Mouse (Mus musculus) MEL (cell line): ENCODE data around the gene Ripply2. TPM values are rescaled to one million over a fixed set of nuclear protein-coding genes. Genes with fewer than 3 reads are reported as not detected.

Experiments used
- DNase-seq: peaks from one replicate; pipeline ENCODE4 v3.0.0; 2011; ENCODE audit warnings: low read depth, low spot score
- H3K27ac ChIP-seq: 2 replicates; pipeline ENCODE4 v1.5.1; 2012; ENCODE audit warnings: low read depth, mild to moderate bottlenecking, control low read depth, low read length, moderate library complexity; ENCODE audit not compliant: control insufficient read depth
- H3K27me3 ChIP-seq, 2 experiments: fragments of 150-350 bp in 1 of 2; sonication (generic) in 1 of 2; 2 replicates each; pipeline ENCODE4 v1.6.1; 2012; ENCODE audit warnings: low read length in 2 of 2, mild to moderate bottlenecking in 2 of 2, improper control_type of control experiment in 1 of 2, moderate library complexity in 1 of 2; ENCODE audit not compliant: insufficient read depth in 2 of 2, control insufficient read depth in 1 of 2
- H3K36me3 ChIP-seq, 2 experiments: 2 replicates each; pipeline ENCODE4 v1.6.1; 2012 to 2014; ENCODE audit warnings: low read length in 2 of 2, improper control_type of control experiment in 1 of 2, inconsistent platforms in 1 of 2, mild to moderate bottlenecking in 1 of 2; ENCODE audit not compliant: insufficient read depth in 2 of 2, control insufficient read depth in 1 of 2
- H3K4me1 ChIP-seq, 2 experiments: fragments of 150-350 bp in 1 of 2; sonication (generic) in 1 of 2; 2 replicates each; pipeline ENCODE4 v1.6.1; 2012; ENCODE audit warnings: low read length in 2 of 2, improper control_type of control experiment in 1 of 2, mild to moderate bottlenecking in 1 of 2; ENCODE audit not compliant: insufficient read depth in 2 of 2, control insufficient read depth in 1 of 2
- H3K4me3 ChIP-seq, 2 experiments: fragments of 150-350 bp in 1 of 2; sonication (generic) in 1 of 2; 2 replicates each; pipeline ENCODE4 v1.5.1; 2012; ENCODE audit warnings: low read depth in 2 of 2, low read length in 2 of 2, mild to moderate bottlenecking in 2 of 2, moderate library complexity in 2 of 2, control low read depth in 1 of 2, improper control_type of control experiment in 1 of 2; ENCODE audit not compliant: control insufficient read depth in 1 of 2, insufficient read depth in 1 of 2
- H3K79me2 ChIP-seq: 2 replicates; pipeline ENCODE4 v1.6.1; 2012; ENCODE audit warnings: mild to moderate bottlenecking, low read length, moderate library complexity; ENCODE audit not compliant: control insufficient read depth, poor library complexity, insufficient read depth
- H3K9ac ChIP-seq: 2 replicates; pipeline ENCODE4 v1.6.1; 2012; ENCODE audit warnings: low read depth, mild to moderate bottlenecking, control low read depth, low read length, moderate library complexity; ENCODE audit not compliant: control insufficient read depth, poor library complexity, severe bottlenecking
- H3K9me3 ChIP-seq: fragments of 150-350 bp; sonication (generic); replicated peaks from 2 replicates; pipeline ENCODE4 v1.6.1; 2012; ENCODE audit warnings: mild to moderate bottlenecking, low read length, improper control_type of control experiment, moderate library complexity; ENCODE audit not compliant: insufficient read depth
- BHLHE40 ChIP-seq: IDR thresholded peaks from 2 replicates; pipeline ENCODE4 v1.6.1; 2012; ENCODE audit warnings: low read depth, mild to moderate bottlenecking, inconsistent platforms, low read length, improper control_type of control experiment, borderline replicate concordance
- ELF1 ChIP-seq: IDR thresholded peaks from 2 replicates; pipeline ENCODE4 v1.6.1; 2014; ENCODE audit warnings: low read depth, mild to moderate bottlenecking, inconsistent platforms, low read length, improper control_type of control experiment, moderate library complexity
- EP300 ChIP-seq, 2 experiments: IDR thresholded peaks; 2 replicates each; pipeline ENCODE4 v1.6.1; 2011; ENCODE audit warnings: improper control_type of control experiment in 2 of 2, low read length in 2 of 2, low read depth in 1 of 2, mild to moderate bottlenecking in 1 of 2
- ETS1 ChIP-seq: IDR thresholded peaks from 2 replicates; pipeline ENCODE4 v1.6.1; 2012; ENCODE audit warnings: low read depth, mild to moderate bottlenecking, inconsistent platforms, low read length, improper control_type of control experiment, moderate library complexity
- GABPA ChIP-seq: IDR thresholded peaks from 2 replicates; pipeline ENCODE4 v1.6.1; 2012; ENCODE audit warnings: low read depth, mild to moderate bottlenecking, inconsistent platforms, low read length, improper control_type of control experiment, moderate library complexity
- GATA1 ChIP-seq: IDR thresholded peaks from 2 replicates; pipeline ENCODE4 v1.6.1; 2011; ENCODE audit warnings: low read depth, low read length, improper control_type of control experiment
- JUND ChIP-seq: IDR thresholded peaks from 2 replicates; pipeline ENCODE4 v1.6.1; 2011; ENCODE audit warnings: low read depth, mild to moderate bottlenecking, improper control_type of control experiment, low read length
- MAFK ChIP-seq: IDR thresholded peaks from 2 replicates; pipeline ENCODE4 v1.6.1; 2011; ENCODE audit warnings: low read depth, mild to moderate bottlenecking, low read length, improper control_type of control experiment, borderline replicate concordance
- MAX ChIP-seq: IDR thresholded peaks from 2 replicates; pipeline ENCODE4 v1.6.1; 2011; ENCODE audit warnings: low read length, improper control_type of control experiment
- MEF2A ChIP-seq: IDR thresholded peaks from 2 replicates; pipeline ENCODE4 v1.6.1; 2014; ENCODE audit warnings: low read depth, mild to moderate bottlenecking, inconsistent platforms, low read length, improper control_type of control experiment; ENCODE audit not compliant: poor library complexity, insufficient replicate concordance, severe bottlenecking; ENCODE audit errors: extremely low read depth
- MXI1 ChIP-seq: IDR thresholded peaks from 2 replicates; pipeline ENCODE4 v1.6.1; 2011; ENCODE audit warnings: mild to moderate bottlenecking, low read depth, low read length, improper control_type of control experiment
- MYB ChIP-seq: IDR thresholded peaks from 2 replicates; pipeline ENCODE4 v1.6.1; 2011; ENCODE audit warnings: mild to moderate bottlenecking, low read depth, low read length, improper control_type of control experiment
- MYC ChIP-seq: IDR thresholded peaks from 2 replicates; pipeline ENCODE4 v1.6.1; 2011; ENCODE audit warnings: low read depth, mild to moderate bottlenecking, low read length, improper control_type of control experiment, moderate library complexity
- NELFE ChIP-seq: IDR thresholded peaks from 2 replicates; pipeline ENCODE4 v1.6.1; 2011; ENCODE audit warnings: low read depth, low read length, improper control_type of control experiment
- NRF1 ChIP-seq: IDR thresholded peaks from 2 replicates; pipeline ENCODE4 v1.6.1; 2014; ENCODE audit warnings: low read depth, mild to moderate bottlenecking, inconsistent platforms, low read length, improper control_type of control experiment, moderate library complexity; ENCODE audit not compliant: poor library complexity, insufficient read depth, severe bottlenecking
- POLR2A ChIP-seq, 2 experiments: IDR thresholded peaks; 2 replicates each; pipeline ENCODE4 v1.6.1; 2011 to 2012; ENCODE audit warnings: low read length in 2 of 2, mild to moderate bottlenecking in 2 of 2, control low read depth in 1 of 2, improper control_type of control experiment in 1 of 2, low read depth in 1 of 2, moderate library complexity in 1 of 2; ENCODE audit not compliant: control insufficient read depth in 1 of 2, insufficient read depth in 1 of 2, poor library complexity in 1 of 2
- POLR2AphosphoS2 ChIP-seq: IDR thresholded peaks from 2 replicates; pipeline ENCODE4 v1.6.1; 2011; ENCODE audit warnings: low read length, improper control_type of control experiment
- RCOR1 ChIP-seq: IDR thresholded peaks from 2 replicates; pipeline ENCODE4 v1.6.1; 2012; ENCODE audit warnings: low read depth, mild to moderate bottlenecking, inconsistent platforms, low read length, improper control_type of control experiment
- SMC3 ChIP-seq: IDR thresholded peaks from 2 replicates; pipeline ENCODE4 v1.6.1; 2011; ENCODE audit warnings: low read depth, low read length, improper control_type of control experiment
- UBTF ChIP-seq: IDR thresholded peaks from 2 replicates; pipeline ENCODE4 v1.6.1; 2012; ENCODE audit warnings: low read depth, mild to moderate bottlenecking, inconsistent platforms, low read length, improper control_type of control experiment, moderate library complexity, borderline replicate concordance; ENCODE audit not compliant: insufficient read depth
- USF1 ChIP-seq: IDR thresholded peaks from 2 replicates; pipeline ENCODE4 v1.6.1; 2014; ENCODE audit warnings: low read depth, mild to moderate bottlenecking, inconsistent platforms, low read length, improper control_type of control experiment, moderate library complexity
- ZKSCAN1 ChIP-seq: IDR thresholded peaks from 2 replicates; pipeline ENCODE4 v1.6.1; 2012; ENCODE audit warnings: low read depth, mild to moderate bottlenecking, inconsistent platforms, low read length, improper control_type of control experiment, moderate library complexity
- ZMIZ1 ChIP-seq: IDR thresholded peaks from 2 replicates; pipeline ENCODE4 v1.6.1; 2012; ENCODE audit warnings: low read depth, mild to moderate bottlenecking, inconsistent platforms, low read length, improper control_type of control experiment, moderate library complexity
- ZNF384 ChIP-seq: IDR thresholded peaks from 2 replicates; pipeline ENCODE4 v1.6.1; 2012; ENCODE audit warnings: low read depth, mild to moderate bottlenecking, inconsistent platforms, low read length, improper control_type of control experiment
- polyA plus RNA-seq, 2 experiments: library from polyadenylated mRNA; stranded (reverse) in 1 of 2; unstranded in 1 of 2; fragments of >175 nt in 1 of 2; fragments of >200 nt in 1 of 2; gene quantifications; 2 replicates each; pipeline versions ENCODE4 v1.2.1 to v1.2.4; 2012; ENCODE audit warnings: low replicate concordance in 2 of 2, low read depth in 1 of 2; ENCODE audit not compliant: insufficient read length in 2 of 2, insufficient read depth in 1 of 2, missing spikeins in 1 of 2
- total RNA-seq: library from RNA; depleted of rRNA; stranded (reverse); fragments of 300-350 nt; gene quantifications from 2 replicates; pipeline ENCODE4 v1.2.3, GENCODE M21; 2012

Gene Ripply2
- total and polyA plus RNA-seq, 3 experiments, result not detected

DNA sequence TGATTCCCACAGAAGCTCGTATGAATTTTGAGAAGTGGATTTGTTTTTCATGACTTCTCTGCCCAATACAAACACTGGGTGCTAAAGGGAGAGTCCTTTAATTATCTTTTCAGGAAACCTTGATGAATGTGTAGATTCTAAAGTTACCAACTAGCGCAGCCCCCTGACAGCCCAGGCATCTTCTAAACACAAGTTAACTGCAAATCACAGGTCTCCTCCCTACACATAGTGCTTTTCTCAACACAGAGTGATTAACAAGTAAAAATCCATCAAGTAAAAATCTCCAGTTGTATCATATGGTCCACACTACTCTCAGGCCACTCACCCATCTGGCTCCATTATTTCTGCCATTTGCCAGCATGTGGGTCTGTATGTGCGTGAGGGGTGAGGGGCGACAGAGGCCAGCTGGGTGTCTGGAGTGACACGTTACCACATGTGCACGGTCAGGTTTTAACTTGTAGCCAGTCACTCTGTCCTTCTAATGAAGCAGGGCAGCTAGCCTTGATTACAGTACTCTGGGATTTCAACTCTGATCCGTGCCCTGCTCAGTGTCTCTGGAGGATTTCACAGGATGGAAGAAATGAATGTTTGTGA lies 28.5 kb upstream of the Ripply2 start:
- Histone ChIP-seq H3K36me3 (peaks cover 0 to 21% of the 10 kb centered on the region in 2 experiments; a peak in 2 of 4 replicates), H3K9ac (no peak overlapping the region), H3K4me1 (peaks cover 9 to 15% of the 10 kb centered on the region in 2 experiments), H3K4me3 (no peak overlapping the region), H3K79me2 (no peaks in the 10 kb centered on the region), H3K9me3 (no peaks in the 10 kb centered on the region), H3K27me3 (peaks cover 2 to 5% of the 10 kb centered on the region in 2 experiments), H3K27ac (no peak overlapping the region)
- TF ChIP-seq MEF2A (no peak), USF1 (no peak), RCOR1 (no peak), MXI1 (no peak), GABPA (no peak), JUND (no peak), ELF1 (no peak), ZMIZ1 (no peak), POLR2AphosphoS2 (no peak), POLR2A (IDR thresholded peaks at IDR 0.05; ENCODE audit: control insufficient read depth in 1 of 2, insufficient read depth in 1 of 2, low read depth in 1 of 2, low read length in 2 of 2, poor library complexity in 1 of 2) (no peak), MAFK (no peak), MAX (no peak), ETS1 (no peak), GATA1 (no peak), MYC (no peak)
- DNase-seq, result no peak

DNA sequence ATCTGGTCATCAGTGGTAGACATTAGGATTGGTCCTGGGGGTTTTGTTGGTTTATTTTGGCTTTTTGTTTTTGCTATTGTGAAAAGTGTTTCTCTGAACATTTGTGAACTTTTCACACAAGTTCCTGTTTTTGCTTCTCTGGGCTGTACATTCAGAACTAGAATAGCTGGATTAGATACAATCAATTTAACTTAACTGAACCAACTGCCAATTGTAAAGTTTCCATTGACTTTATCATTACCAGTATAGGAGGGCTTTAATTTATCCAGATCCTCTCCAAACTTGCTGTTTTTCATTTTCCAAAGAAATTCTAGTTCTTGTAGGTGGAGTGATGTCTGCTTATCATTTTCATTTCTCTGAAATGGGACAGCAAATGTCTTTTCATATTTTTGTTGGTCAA lies 25.5 kb upstream of the Ripply2 start:
- Histone ChIP-seq H3K9me3 (no peaks in the 10 kb centered on the region), H3K27me3 (peaks cover 2% of the 10 kb centered on the region in 2 experiments; a peak in 3 of 4 replicates), H3K9ac (no peak overlapping the region), H3K4me3 (no peak overlapping the region), H3K4me1 (peaks cover 9 to 18% of the 10 kb centered on the region in 2 experiments), H3K27ac (no peak overlapping the region; the same call in 1 of the 2 replicates), H3K36me3 (peaks cover 0 to 21% of the 10 kb centered on the region in 2 experiments; a peak in 2 of 4 replicates), H3K79me2 (no peaks in the 10 kb centered on the region)
- TF ChIP-seq NRF1, result no peak
- TF ChIP-seq ZMIZ1, result no peak
- TF ChIP-seq UBTF, result no peak
- no peak for TF ChIP-seq BHLHE40
- no peak for TF ChIP-seq ZNF384
- TF ChIP-seq ZKSCAN1, result no peak
- TF ChIP-seq NELFE, result no peak
- TF ChIP-seq EP300 (IDR thresholded peaks at IDR 0.05; ENCODE audit: low read depth in 1 of 2, low read length in 2 of 2), result peak in 1 of 2 experiments; percentile 65; a peak in 2 of 4 replicates
- no peak for TF ChIP-seq MYC
- TF ChIP-seq MXI1, result no peak
- TF ChIP-seq MYB, result peak; percentile 76
- no peak for TF ChIP-seq SMC3
- peak; percentile 24 for DNase-seq
